Mouse (Mus musculus): Measurements from ENCODE around the gene 1700069L16Rik.

DNA sequence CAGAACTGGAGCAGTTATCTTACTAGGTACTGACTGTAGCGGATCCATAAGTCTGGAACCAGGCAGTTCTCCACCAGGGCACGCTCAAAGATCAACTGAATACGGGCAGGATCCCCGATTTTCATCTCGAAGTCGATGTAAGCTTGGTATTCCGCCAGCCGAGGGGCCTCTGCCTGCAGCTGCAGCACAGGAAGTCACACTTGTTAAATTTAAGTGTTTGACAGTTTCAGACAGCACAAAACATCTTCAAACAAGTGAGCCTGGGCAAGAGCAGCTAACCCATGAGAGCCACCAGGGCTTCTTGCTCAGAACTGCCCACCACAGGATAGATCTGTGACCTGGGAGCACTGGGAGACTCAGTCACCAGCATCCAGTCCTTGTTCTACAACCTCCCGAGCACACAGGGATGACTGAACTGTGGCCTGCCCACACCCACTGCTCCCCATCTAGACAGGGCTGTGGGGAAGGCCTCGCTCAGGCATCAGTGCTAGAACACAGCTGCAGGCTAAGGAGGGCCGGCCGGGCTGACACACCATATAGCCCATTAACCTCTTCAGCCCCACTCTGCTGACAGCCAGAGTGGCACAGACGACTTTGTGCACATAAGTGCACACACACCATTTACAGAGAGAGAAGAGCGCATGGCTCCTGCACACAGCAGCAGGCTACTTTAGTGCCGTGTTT, 30.9 kb upstream of the 1700069L16Rik start:
- TF ChIP-seq CTCF (IDR thresholded peaks at IDR 0.05; ENCODE audit: low read depth) = no peak
- no peak for TF ChIP-seq EP300 (IDR thresholded peaks at IDR 0.05; ENCODE audit: low read depth)
